Mouse (Mus musculus): ENCODE results near the gene Atpaf2. TPM values are rescaled to one million over a fixed set of nuclear protein-coding genes. Genes with fewer than 3 reads are reported as not detected.

Gene Atpaf2
- polyA plus RNA-seq, 1 experiment from 2014 or later: 53.4 TPM

Other genes starting within 250 kb of the Atpaf2 start
- 41.1 and 46.9 TPM in 2 replicates for gene Srebf1, start 195.9 kb downstream of the Atpaf2 start, polyA plus RNA-seq (2015; fragmentation: Nextera tagmentation; extraction: Ambion mirVana)
- 56.5 and 62.0 TPM in 2 replicates for gene Tom1l2, start 65.6 kb downstream of the Atpaf2 start, polyA plus RNA-seq (2015; fragmentation: Nextera tagmentation; extraction: Ambion mirVana)
- 4.6 and 4.7 TPM in 2 replicates for gene Drc3, start 65.1 kb downstream of the Atpaf2 start, polyA plus RNA-seq (2015; fragmentation: Nextera tagmentation; extraction: Ambion mirVana)
- gene Gid4, start 1.3 kb downstream of the Atpaf2 start, polyA plus RNA-seq (2015; fragmentation: Nextera tagmentation; extraction: Ambion mirVana): 28.7 and 29.7 TPM in 2 replicates
- gene Drg2, start 36.1 kb upstream of the Atpaf2 start, polyA plus RNA-seq (2015; fragmentation: Nextera tagmentation; extraction: Ambion mirVana): 103 TPM in 2 replicates
- gene Myo15, start 50.9 kb upstream of the Atpaf2 start, polyA plus RNA-seq (2015; fragmentation: Nextera tagmentation; extraction: Ambion mirVana): 0.08 and 0.15 TPM in 2 replicates
- 24.2 and 25.9 TPM in 2 replicates for gene Alkbh5, start 117.9 kb upstream of the Atpaf2 start, polyA plus RNA-seq (2015; fragmentation: Nextera tagmentation; extraction: Ambion mirVana)